Mouse (Mus musculus): ENCODE measurements around the gene Plxna1.

DNA sequence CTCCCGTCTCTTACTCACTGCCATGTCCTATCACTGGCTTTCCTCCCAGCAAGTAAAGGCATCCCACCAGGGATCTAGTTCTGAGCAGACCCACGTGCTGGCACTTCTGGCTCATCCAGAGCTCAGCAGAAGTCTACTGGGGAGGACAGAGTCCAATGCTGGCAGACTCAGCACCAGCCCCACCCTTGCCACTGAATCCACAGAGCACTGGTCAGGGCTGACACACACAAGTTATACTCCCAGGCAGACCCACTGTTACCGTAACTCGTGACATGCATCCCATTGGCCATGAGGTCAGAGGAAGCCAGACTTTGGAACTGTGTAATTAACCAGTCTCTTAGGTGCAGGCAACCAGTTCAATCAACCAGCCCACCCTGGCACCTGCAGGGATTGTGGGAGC, 33.8 kb downstream of the Plxna1 start:
- TF ChIP-seq POLR2A (IDR thresholded peaks at IDR 0.05; ENCODE audit: low read depth, low read length) (no peak), CTCF (conservative IDR thresholded peaks at IDR 0.05; ENCODE audit: insufficient read depth, insufficient read length, low read depth, low read length) (no peak)

All from kidney, adult 2 months (tissue).